Comparison of ENCODE assay signal across 9 mouse cellular contexts in genomic region chr10:42962655-42963054, GRCm38 (mm10).
DNase-seq lines count a peak whose midpoint lies in the region; TF ChIP-seq lines count a peak whose summit lies in the region.
"Had no signal": no experiment of that assay in that cellular context is flagged by ENCODE, and none has a peak within 500 bp of the region (broad histone marks: within the 10 kb centered on the region; RNA-seq: fewer than 3 reads in every experiment).

No protein-coding gene starts in this region.

- peak overlapping the region; percentile 65 for H3K27ac ChIP-seq in bone marrow macrophage, adult 2 months (ENCODE audit: insufficient read depth, low read depth, low read length)
- H3K27ac ChIP-seq in layer of hippocampus, adult 2 months = no peak overlapping the region
- H3K27ac ChIP-seq: neural tube, embryonic 13.5 days had no signal

- H3K4me1 ChIP-seq in bone marrow macrophage, adult 2 months (ENCODE audit: control insufficient read depth, insufficient read depth, low read length) = peaks cover 20% of the 10 kb centered on the region
- H3K4me1 ChIP-seq in megakaryocyte, embryonic 14.5 days = peaks cover 25% of the 10 kb centered on the region

- TF ChIP-seq POLR2A in bone marrow macrophage, adult 2 months (IDR thresholded peaks at IDR 0.05; ENCODE audit: borderline replicate concordance, low read depth, low read length) = no peak

- peaks cover 5% of the 10 kb centered on the region for H3K27me3 ChIP-seq in megakaryocyte, embryonic 14.5 days (replicated peaks)
- H3K27me3 ChIP-seq: neural tube, embryonic 13.5 days had no signal

- peaks cover 26% of the 10 kb centered on the region for H3K9me3 ChIP-seq in megakaryocyte, embryonic 14.5 days
- H3K9me3 ChIP-seq: neural tube, embryonic 13.5 days had no signal

- no peak for TF ChIP-seq CTCF in bone marrow macrophage, adult 2 months (IDR thresholded peaks at IDR 0.05; ENCODE audit: low read depth, low read length)
- no peak for TF ChIP-seq CTCF in layer of hippocampus, adult 2 months (conservative IDR thresholded peaks at IDR 0.05)

- peak overlapping the region; percentile 50 for H3K4me3 ChIP-seq in bone marrow macrophage, adult 2 months (ENCODE audit: insufficient read depth, low read length)
- H3K4me3 ChIP-seq in megakaryocyte, embryonic 14.5 days (replicated peaks) = peak overlapping the region; percentile 86
- no peak overlapping the region for H3K4me3 ChIP-seq in layer of hippocampus, adult 2 months
- H3K4me3 ChIP-seq: neural tube, embryonic 13.5 days had no signal

- DNase-seq in gastrocnemius, postnatal 25 days = peak; percentile 50
- no peak for DNase-seq in gastrocnemius, postnatal 10 days
- peak; percentile 64 for DNase-seq in kidney, postnatal 10 days
- DNase-seq in layer of hippocampus, postnatal 10 days (ENCODE audit: low spot score in 2 of 2) = no peak
- no peak for DNase-seq in frontal cortex, postnatal 10 days (ENCODE audit: low spot score in 2 of 2)
- DNase-seq in layer of hippocampus, adult 2 months (ENCODE audit: low spot score in 2 of 2) = no peak

- no peaks in the 10 kb centered on the region for H3K36me3 ChIP-seq in megakaryocyte, embryonic 14.5 days (replicated peaks; ENCODE audit: low read length)
- H3K36me3 ChIP-seq: neural tube, embryonic 13.5 days had no signal

Comparison
In these comparisons a context has a peak if more than half of its experiments do, and no peak if none do; other contexts are left out.
1. DNase-seq: peak in gastrocnemius, postnatal 25 days (single experiment) and kidney, postnatal 10 days (single experiment); none in gastrocnemius, postnatal 10 days (single experiment), layer of hippocampus, postnatal 10 days (0 of 2), frontal cortex, postnatal 10 days (0 of 2) and layer of hippocampus, adult 2 months (0 of 2).